Mouse (Mus musculus) central nervous system, embryonic 18 days (tissue): ENCODE results near the gene Prss37. TPM values are rescaled to one million over a fixed set of nuclear protein-coding genes. Genes with fewer than 3 reads are reported as not detected.

ENCODE experiments used
- polyA plus RNA-seq: library from polyadenylated mRNA; depleted of rRNA; stranded (reverse); fragments of >200 nt; gene quantifications from 2 replicates; pipeline ENCODE4 v1.2.3, GENCODE M21; 2012; rRNA removed

The Prss37 gene
- polyA plus RNA-seq: not detected in 2 replicates

DNA sequence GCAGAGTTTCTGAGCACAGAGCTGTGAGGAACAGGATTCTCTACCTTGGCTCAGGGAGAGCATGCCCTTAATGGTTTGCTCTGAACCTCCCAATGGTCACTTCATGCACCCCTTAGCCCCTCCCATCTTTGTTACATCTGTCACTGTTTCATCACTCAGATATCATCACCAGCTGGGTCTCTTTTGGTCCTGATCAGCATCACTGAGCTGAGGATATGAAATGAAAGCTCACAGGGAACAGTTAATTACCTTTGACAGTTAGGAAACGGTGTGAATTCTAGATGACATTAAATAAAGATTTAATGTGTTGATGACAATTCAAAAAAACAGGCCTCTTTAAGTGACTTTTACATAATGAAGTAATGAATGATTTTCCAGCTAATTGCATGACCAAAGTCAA is at the start of gene Prss37:
Gene Prss37 (minus strand): TSS at position 101 of the 400 bp plus-strand sequence.

GRCm38 (mm10) chr6:40554950-40555349 is 35.6 kb upstream of the Prss37 start, which contains the start of gene Olfr461:
Gene Olfr461, minus strand, starts transcription at chr6:40555050.

GRCm38 (mm10) chr6:40493229-40493628 is 26.1 kb downstream of the Prss37 start, which contains the start of gene Tas2r108:
Gene Tas2r108, plus strand, starts transcription at chr6:40493529.

DNA sequence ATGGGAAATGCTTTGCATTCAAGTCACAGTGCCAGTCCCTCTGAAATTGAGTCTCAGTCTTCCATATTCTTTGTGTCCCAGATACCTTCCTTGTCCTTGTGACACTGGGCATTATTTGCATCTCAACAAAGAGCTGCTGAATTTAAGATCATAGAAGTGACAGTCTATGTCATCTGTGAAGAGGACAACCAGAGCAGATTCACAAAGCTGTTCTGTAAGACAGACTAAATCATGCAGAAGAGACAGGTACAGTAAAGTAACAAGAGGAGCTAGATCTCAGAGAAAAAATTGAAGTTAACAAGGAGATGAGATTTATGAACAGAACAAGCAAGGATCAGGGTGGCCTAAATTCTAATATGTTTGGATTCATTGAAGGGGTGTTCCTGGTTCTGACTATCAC is 28.4 kb downstream of the Prss37 start, which contains the start of gene Tas2r137:
Gene Tas2r137 (plus strand): TSS at position 301 of the 400 bp plus-strand sequence.

GRCm38 (mm10) chr6:40470916-40471719 is 48.2 kb downstream of the Prss37 start, which contains the start of gene Ssbp1:
Gene Ssbp1, plus strand, starts transcription at chr6:40471352.

Other genes with a start within 250 kb of the Prss37 start
- 58.8 and 61.4 TPM in 2 replicates for gene Agk, start 194.3 kb downstream of the Prss37 start, polyA plus RNA-seq
- 16.3 and 18.1 TPM in 2 replicates for gene E330009J07Rik, start 83.4 kb downstream of the Prss37 start, polyA plus RNA-seq
- gene Wee2, start 80.4 kb downstream of the Prss37 start, polyA plus RNA-seq: 0.10 and 0.24 TPM in 2 replicates
- gene Ssbp1, start 48.2 kb downstream of the Prss37 start, polyA plus RNA-seq: 63.9 and 72.0 TPM in 2 replicates
- gene Tas2r137, start 28.3 kb downstream of the Prss37 start, polyA plus RNA-seq: 0.15 TPM in 1 of 2 replicates, not detected in the other
- 0.54 and 0.59 TPM in 2 replicates for gene Tas2r108, start 26.0 kb downstream of the Prss37 start, polyA plus RNA-seq
- not detected in 2 replicates for gene Olfr461, start 35.5 kb upstream of the Prss37 start, polyA plus RNA-seq
- gene Olfr460, start 50.0 kb upstream of the Prss37 start, polyA plus RNA-seq: 0.12 and 0.17 TPM in 2 replicates
- 0.40 and 0.56 TPM in 2 replicates for gene Clec5a, start 66.3 kb upstream of the Prss37 start, polyA plus RNA-seq
- not detected in 2 replicates for gene Tas2r138, start 93.8 kb upstream of the Prss37 start, polyA plus RNA-seq
- gene Mgam, start 109.3 kb upstream of the Prss37 start, polyA plus RNA-seq: 0.08 and 0.19 TPM in 2 replicates